In genomic region chr7:74413738-74414716, GRCm38 (mm10) we compare ENCODE assay signal across 21 mouse cellular contexts.
DNase-seq lines count a peak whose midpoint lies in the region; ATAC-seq and TF ChIP-seq lines count a peak whose summit lies in the region.
"Had no signal": no experiment of that assay in that cellular context is flagged by ENCODE, and none has a peak within 500 bp of the region (broad histone marks: within the 10 kb centered on the region; RNA-seq: fewer than 3 reads in every experiment).

No protein-coding gene starts in this region.

- H3K9me3 ChIP-seq in lung, postnatal 0 days (ENCODE audit: low read length): no peaks in the 10 kb centered on the region
- no peaks in the 10 kb centered on the region for H3K9me3 ChIP-seq in forebrain, embryonic 16.5 days (ENCODE audit: control insufficient read depth, low read length)
- H3K9me3 ChIP-seq: heart, embryonic 10.5 days; limb, embryonic 12.5 days; neural tube, embryonic 13.5 days had no signal

- intact Hi-C loops in heart, postnatal 36 days (cut with DNase I): no loop called here

- H3K4me1 ChIP-seq in lung, postnatal 0 days (ENCODE audit: insufficient read depth, low read depth, low read length): peaks cover 5% of the 10 kb centered on the region; the same call in 1 of the 2 replicates
- peaks cover 8% of the 10 kb centered on the region for H3K4me1 ChIP-seq in forebrain, embryonic 16.5 days (replicated peaks; ENCODE audit: control insufficient read depth, insufficient read depth, low read length)

- no peak for TF ChIP-seq CTCF in lung, postnatal 0 days (IDR thresholded peaks at IDR 0.05)
- no peak for TF ChIP-seq CTCF in brain, embryonic 14.5 days (IDR thresholded peaks at IDR 0.05; ENCODE audit: borderline replicate concordance, extremely low read depth, insufficient read depth, insufficient read length)

- H3K4me2 ChIP-seq in lung, postnatal 0 days (replicated peaks; ENCODE audit: low read depth, low read length): no peak overlapping the region
- H3K4me2 ChIP-seq in forebrain, embryonic 16.5 days (ENCODE audit: low read length): no peak overlapping the region
- H3K4me2 ChIP-seq: limb, embryonic 12.5 days; neural tube, embryonic 13.5 days had no signal

- H3K36me3 ChIP-seq in lung, postnatal 0 days (ENCODE audit: insufficient read depth, low read length): no peaks in the 10 kb centered on the region
- no peaks in the 10 kb centered on the region for H3K36me3 ChIP-seq in forebrain, embryonic 16.5 days (ENCODE audit: control insufficient read depth, insufficient read depth)
- H3K36me3 ChIP-seq: heart, embryonic 10.5 days; limb, embryonic 12.5 days; neural tube, embryonic 13.5 days had no signal

- 57% methylated on average over 9 of the region's 9 CpGs for WGBS in lung, postnatal 0 days
- 21% methylated on average over 9 of the region's 9 CpGs for WGBS in forebrain, embryonic 16.5 days

- no peak for TF ChIP-seq POLR2A in brain, embryonic 14.5 days (IDR thresholded peaks at IDR 0.05; ENCODE audit: borderline replicate concordance, extremely low read depth, insufficient read depth, insufficient read length, poor library complexity, severe bottlenecking)

- no peak for ATAC-seq in lung, postnatal 0 days
- peak; percentile 84 for ATAC-seq in forebrain, embryonic 16.5 days
- ATAC-seq: hindbrain, embryonic 16.5 days had no signal

- DNase-seq in heart, adult 11 months: peak; percentile 88
- DNase-seq in heart, postnatal 36 days: no peak
- DNase-seq in lung, postnatal 0 days (ENCODE audit: low spot score): no peak
- DNase-seq in lung, postnatal 10 days: no peak
- DNase-seq in brain, embryonic 14.5 days (ENCODE audit: low read depth): peak; percentile 86
- no peak for DNase-seq in embryo, embryonic 10 days (ENCODE audit: low spot score)
- no peak for DNase-seq in adrenal gland, adult (ENCODE audit: inconsistent age in 2 of 2, low spot score in 1 of 2)
- DNase-seq: adrenal gland, adult 2 months; cerebellum, adult 11 months; cerebellum, postnatal 36 days; gastrocnemius, postnatal 25 days; kidney, adult 11 months; kidney, postnatal 14 days; right cerebral cortex, postnatal 14 days; thymus, postnatal 25 days had no signal

- no peaks in the 10 kb centered on the region for H3K27me3 ChIP-seq in lung, postnatal 0 days (replicated peaks; ENCODE audit: insufficient read depth, low read length)
- H3K27me3 ChIP-seq in forebrain, embryonic 16.5 days (replicated peaks; ENCODE audit: control insufficient read depth, insufficient read depth, low read length): no peaks in the 10 kb centered on the region
- H3K27me3 ChIP-seq: neural tube, embryonic 13.5 days had no signal

- H3K27ac ChIP-seq in lung, postnatal 0 days (ENCODE audit: low read length): 0 out of 2 replicates have a peak overlapping the region, but pooled peaks have one; percentile 26
- no peak overlapping the region for H3K27ac ChIP-seq in forebrain, embryonic 16.5 days (ENCODE audit: low read length)
- H3K27ac ChIP-seq: heart, embryonic 10.5 days; left cerebral cortex, adult 2 months; limb, embryonic 12.5 days; neural tube, embryonic 13.5 days had no signal

- H3K9ac ChIP-seq in lung, postnatal 0 days (replicated peaks; ENCODE audit: low read depth): no peak overlapping the region
- no peak overlapping the region for H3K9ac ChIP-seq in forebrain, embryonic 16.5 days (replicated peaks; ENCODE audit: low read depth, low read length)
- H3K9ac ChIP-seq: limb, embryonic 12.5 days; neural tube, embryonic 13.5 days had no signal

- H3K4me3 ChIP-seq in lung, postnatal 0 days (ENCODE audit: low read depth, low read length): no peak overlapping the region
- no peak overlapping the region for H3K4me3 ChIP-seq in forebrain, embryonic 16.5 days (replicated peaks; ENCODE audit: low read length)
- H3K4me3 ChIP-seq: heart, embryonic 10.5 days; left cerebral cortex, adult 2 months; limb, embryonic 12.5 days; neural tube, embryonic 13.5 days had no signal

- TF ChIP-seq EP300 in lung, postnatal 0 days (IDR thresholded peaks at IDR 0.05): no peak

Comparison
In these comparisons a context has a peak if more than half of its experiments do, and no peak if none do; other contexts are left out.
1. DNase-seq: peak in heart, adult 11 months (single experiment) and brain, embryonic 14.5 days (single experiment); none in heart, postnatal 36 days (0 of 2), lung, postnatal 0 days (single experiment), lung, postnatal 10 days (single experiment), embryo, embryonic 10 days (single experiment) and adrenal gland, adult (0 of 2).